Mouse (Mus musculus): ENCODE measurements around the gene Fgfr2.

Fgfr2 gene

DNA sequence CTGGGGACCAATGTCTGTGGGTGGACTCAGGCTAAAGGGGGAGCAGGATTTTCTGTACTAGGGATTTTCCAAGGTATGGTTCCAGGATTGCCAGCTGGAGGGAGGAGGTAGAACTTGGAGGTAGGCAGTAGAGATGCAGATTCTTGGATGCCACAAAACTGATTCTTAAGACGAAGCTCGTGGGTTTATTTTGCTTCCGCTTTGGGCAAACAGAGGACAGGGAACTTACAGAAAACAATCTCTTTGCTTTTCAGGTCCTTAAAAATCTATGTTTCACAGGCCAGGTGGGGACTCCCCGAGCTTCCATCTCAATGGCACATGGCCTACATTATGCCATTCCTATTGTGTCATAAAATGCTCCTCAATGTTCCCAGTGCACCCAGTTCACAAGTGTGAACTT is 358.8 kb downstream of the Fgfr2 start:
- no peak for DNase-seq (ENCODE audit: extremely low spot score, low read depth, low spot score)

DNA sequence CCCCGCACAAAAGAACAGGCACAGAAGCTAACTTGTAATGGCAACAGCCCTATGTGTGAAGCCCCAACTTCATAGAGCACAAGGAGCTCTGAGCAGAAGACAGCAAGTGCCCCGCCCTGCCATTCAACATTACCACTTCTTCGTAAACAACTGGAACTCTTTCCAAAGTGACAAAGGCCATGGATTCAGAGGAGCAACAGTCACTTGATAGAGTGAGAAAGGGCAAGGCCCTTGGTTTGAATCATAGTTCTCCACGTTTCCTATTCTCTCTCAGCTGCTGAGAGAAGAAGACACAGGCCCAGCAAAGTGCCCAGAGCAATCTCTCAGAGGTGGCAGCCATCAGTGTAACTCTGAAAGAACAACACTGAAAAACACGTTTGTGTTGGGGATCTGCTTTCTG is 359.2 kb downstream of the Fgfr2 start:
- DNase-seq (ENCODE audit: extremely low spot score, low read depth, low spot score) = no peak

DNA sequence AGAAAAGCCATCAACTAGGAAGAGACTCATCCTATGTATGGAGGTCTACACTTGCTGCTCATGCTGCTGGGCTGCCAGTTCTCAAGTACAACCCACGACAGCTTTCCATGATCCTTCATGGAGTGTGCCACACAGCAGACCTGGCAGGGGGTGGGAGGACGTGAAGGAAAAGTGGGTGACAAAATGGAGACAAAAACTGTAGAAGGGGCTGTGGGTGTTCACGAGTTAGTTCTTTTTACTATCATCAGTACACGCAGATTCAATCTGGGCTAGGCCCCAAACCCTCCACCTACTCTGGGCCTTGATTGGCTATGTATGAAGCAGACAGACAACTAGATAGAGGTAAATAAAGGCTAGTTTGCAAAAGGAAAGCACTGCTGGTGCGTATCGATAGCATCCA is 359.8 kb downstream of the Fgfr2 start:
- DNase-seq (ENCODE audit: extremely low spot score, low read depth, low spot score) = no peak

DNA sequence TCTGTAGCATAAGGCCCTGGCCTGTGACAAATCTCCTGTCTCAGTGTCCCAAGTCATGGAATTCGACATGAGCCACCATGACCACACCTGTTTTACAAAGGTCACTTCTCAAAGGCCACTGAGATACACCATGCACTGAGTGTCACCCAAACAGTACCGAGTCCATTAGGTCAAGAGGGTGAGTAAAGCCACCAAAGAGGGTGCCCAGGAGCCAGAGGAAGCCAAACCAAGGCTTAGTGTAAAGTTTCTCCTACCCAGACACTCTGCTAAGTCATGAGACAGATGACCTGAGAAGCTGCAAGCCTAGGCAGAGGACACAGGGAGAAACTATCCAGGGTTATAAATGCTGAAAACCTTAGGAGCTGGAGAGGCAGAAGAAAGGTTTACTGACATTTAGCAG is 361.7 kb downstream of the Fgfr2 start:
- no peak for DNase-seq (ENCODE audit: extremely low spot score, low read depth, low spot score)

DNA sequence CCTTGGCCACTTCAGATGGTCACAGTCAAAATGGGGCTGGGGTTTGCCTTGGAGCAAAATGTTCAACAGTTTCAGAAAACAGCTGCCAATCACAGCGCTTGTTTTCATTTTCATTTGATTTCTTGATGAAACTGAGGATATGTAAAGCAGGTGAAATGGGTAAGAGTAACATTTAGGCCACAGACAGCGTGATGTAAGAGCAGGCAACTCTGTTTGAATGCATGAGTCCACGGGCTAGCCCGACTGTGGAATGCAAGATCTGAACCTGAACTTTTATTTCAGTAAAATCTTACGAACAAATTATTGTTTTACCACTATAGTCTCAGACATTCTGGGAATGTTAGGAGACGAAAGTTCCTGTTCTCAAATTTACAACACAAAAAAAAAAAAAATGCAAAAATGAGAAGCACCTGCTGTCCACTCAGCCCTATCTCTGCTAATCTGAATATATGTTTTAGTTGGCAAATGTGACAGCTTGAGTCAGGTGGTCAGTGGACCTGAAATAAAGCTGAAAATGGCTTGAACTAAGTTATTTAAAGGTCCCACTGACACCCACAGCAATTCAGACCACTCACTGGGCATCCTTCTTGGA is 362.5 kb downstream of the Fgfr2 start:
- no peak for DNase-seq (ENCODE audit: extremely low spot score, low read depth, low spot score)

DNA sequence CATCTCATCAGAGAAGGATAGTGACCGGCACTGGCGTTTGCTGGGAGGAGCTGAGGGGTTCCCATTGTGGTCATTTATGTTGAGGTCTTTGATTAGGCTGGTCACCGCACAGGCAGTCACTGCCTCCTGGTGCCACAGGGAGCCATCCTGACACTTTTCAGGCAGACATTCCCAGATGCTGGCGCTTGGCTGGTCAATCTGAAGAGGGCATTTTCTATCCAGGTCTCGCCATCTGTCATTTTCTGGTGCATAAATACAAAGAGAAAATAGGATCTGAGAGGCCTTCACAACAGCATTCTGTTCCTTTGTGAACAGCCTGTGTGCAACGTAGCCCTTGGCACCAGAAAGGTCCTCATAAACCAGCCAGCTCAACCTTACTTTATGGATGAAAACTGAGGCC is 363.2 kb downstream of the Fgfr2 start:
- no peak for DNase-seq (ENCODE audit: extremely low spot score, low read depth, low spot score)

DNA sequence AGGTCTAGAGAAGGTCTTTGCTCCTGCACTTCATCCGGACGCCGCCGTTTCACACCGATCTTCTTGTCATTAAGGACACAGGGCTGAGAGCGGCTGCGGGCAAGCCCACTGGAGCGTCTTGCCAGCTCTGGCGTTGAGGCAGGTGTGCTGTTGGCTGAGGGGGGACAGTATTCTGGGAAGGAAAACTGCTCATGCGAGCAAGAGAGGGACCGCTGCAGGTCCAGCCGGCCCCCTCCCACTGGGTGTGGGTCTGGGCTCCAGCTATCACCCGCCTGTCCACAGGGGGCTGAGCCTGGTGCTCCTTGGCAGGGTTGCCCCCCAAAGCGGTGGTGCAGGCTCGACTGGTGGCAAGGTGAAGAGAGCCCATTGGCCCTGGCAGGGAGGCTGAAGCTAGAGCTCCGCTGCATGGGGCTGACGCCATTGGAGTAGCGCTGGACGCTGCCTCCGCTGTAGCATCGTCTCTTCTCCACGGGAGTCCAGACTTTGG is 363.7 kb downstream of the Fgfr2 start:
- DNase-seq (ENCODE audit: extremely low spot score, low read depth, low spot score) = no peak

DNA sequence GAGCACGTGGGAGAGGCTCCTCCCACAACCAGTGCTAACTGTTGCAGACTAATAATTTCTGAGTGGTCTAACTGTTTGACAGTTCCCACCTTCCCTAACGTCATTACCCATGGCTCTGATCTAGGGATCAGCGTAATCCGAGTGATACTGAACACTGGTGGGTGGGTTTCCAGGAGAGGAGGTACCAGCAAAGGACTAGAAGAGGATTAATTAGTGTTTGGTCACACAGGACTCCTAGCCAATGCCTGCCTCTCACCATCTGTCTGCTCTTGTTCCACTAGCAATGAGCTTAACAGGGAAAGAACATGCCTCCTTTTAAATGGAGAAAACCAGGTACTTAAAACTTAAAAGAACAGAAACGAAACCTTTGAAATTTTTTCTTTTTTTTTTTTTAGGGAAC is 364.3 kb downstream of the Fgfr2 start:
- no peak for DNase-seq (ENCODE audit: extremely low spot score, low read depth, low spot score)

DNA sequence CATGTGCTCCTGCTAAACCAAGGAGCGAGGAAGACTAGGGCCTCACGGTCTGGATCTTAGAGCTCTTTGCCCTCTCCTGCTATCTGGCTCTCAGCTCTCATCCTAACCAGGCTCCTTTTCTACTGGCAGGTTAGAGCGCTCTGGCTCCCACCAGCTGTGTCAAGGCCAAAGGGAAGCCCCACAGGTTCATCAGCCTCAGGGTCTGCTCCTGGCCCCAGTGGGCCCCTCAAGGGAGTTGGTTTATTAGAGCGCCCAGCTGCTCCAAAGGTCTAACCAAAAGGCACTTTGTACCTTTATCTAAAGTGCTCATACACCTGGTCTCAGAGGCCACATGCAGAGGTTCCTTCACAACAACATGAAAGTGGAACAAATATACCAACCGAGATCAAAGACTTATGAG is 366.8 kb downstream of the Fgfr2 start:
- DNase-seq (ENCODE audit: extremely low spot score, low read depth, low spot score) = no peak

DNA sequence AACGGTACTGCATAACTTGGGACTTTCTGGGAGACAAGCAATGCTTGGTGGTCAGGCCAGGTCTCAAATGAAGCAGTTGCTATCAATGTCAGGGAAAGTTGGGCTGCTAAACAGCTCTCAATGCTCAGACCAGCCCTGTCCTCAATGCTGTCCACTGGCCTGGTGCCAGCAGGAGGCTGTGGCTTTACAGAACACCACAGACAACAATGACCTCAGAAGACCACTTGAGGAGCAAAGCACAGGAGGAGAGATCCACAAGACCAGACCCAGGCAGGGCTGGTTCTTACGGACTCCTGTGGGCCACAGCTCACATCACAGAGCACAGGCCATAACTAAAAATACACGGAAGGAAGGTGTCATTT is 368.8 kb downstream of the Fgfr2 start:
- DNase-seq (ENCODE audit: extremely low spot score, low read depth, low spot score) = no peak

DNA sequence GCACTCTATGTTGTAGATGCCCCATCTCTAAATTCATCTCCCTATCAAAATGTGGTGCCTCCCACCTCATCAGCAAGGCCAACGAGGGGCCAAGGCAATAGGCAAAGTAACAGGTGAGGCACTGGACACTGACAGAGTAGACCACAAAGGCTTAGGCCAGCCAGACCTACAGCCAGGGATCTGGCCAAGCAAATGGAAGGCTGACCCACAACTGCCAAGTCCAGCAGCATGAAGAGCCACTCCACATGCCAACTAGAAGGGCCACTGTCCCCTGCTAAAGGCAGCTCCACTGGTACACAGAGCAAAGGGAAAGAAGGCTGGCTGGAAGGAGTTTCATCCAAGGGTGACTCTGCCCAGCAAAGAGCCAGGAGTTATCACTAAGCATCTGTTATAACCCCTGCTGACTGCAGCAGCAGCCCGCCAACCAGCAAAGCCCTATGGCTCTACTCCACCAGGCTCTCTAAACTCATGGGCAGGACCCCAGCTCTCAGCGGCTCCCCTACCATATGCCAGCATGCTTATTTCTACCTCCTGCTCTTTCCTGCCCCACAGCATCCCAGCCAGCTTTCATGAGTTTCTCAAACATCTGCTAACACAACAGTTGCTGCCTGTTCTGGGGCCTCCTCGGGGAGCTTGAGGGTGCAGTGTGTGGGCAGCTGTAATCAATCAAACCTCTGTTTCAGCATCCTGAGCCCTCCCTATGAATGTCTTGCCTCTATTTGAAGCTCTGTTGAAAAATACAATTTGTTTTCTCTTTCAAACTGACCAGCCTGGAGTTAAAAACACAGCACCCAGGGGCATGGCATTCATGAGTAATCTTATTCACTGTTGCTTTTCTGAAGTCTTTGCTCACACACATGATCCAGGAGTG is 369.4 kb downstream of the Fgfr2 start:
- DNase-seq (ENCODE audit: extremely low spot score, low read depth, low spot score) = no peak

DNA sequence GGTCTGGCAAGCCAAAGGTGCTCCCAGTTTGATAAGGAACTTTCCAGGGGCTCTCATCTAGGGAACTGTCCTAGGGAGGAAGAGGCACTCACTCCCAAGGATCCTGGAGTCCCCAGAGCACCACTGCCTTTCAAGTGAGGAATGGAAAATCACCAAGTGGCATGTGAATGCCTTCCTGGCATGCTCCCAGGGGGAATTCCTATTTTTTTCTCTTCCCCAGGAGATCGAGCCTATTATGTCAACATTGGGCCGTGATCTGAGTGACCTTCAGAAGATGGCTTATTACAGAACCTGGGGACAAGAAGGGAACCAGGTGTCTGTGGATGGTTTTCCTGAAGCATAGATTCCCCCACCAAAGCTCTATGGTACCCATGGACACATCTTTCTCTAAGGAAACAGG is 371.4 kb downstream of the Fgfr2 start:
- DNase-seq (ENCODE audit: extremely low spot score, low read depth, low spot score) = no peak

DNA sequence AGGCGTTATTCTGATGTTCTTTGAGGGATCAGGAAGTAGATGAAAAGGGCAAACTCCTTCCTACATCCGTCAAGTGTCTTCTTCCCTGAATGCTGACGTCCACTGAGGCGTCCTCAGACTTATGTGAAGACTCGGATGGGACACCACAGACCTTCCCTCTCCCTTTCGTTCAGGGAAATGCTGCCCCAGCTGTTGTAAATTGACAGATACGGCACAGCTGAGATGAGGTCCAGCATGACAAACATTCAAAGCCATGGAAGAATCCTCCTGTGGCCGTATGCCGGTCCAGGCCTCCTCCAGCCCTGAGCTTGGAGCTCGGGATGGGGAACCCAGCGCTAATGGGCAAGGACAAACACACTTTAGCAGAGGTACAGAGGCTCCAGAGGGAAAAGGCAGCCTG is 373.6 kb downstream of the Fgfr2 start:
- DNase-seq (ENCODE audit: extremely low spot score, low read depth, low spot score) = no peak

DNA sequence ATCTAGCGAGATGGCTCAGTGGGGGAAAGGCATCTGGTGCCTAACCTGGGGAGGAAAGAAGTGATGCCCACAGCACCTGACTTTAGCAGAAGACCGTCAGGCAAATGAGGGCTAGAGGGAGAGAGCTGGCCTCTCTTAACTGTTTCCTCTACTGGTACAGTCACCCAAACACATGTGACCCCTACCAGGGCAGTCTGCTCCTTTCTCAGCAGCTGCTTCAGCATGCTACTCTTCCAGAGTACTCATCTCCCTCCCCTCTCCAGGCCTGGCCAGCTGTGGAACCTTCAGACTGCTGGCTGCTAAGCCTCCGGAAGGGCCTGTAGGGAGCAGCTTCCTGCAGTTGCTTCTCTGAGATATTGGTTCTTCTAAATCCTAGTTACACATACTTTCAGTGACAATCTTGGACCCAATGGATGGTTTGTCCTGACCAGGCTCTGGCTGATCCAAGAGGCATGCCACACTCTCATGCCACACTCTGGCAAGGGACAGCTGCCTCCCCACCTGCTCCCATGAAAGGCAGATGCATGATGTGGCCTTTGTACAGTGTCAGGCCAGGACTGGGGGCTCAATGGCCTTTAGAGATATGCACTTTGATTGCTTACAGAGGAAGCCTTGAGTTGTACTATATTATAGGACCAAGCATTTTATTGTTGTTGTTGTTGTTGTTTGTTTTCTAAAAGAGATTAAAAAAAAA is 374.9 kb downstream of the Fgfr2 start:
- no peak for DNase-seq (ENCODE audit: extremely low spot score, low read depth, low spot score)

DNA sequence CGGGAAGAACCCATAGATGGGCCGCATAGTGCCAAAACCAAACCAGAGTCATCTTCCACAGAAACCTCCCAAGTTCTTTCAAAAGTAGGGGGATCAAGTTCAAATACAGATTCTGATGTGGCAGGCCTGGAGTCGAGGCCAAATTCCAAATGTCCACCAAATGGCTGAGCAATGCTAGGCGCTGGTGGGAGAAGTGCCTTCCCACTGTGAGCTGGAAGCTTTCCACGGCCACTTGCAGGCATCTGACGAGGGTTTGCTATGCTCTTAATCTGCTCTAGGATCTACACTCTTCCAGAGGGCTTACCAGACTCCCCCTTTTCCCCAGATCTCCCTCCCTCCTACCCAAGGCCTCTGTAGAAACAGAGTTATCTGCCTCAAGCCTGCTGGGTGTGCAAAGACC is 376.1 kb downstream of the Fgfr2 start:
- no peak for DNase-seq (ENCODE audit: extremely low spot score, low read depth, low spot score)

DNA sequence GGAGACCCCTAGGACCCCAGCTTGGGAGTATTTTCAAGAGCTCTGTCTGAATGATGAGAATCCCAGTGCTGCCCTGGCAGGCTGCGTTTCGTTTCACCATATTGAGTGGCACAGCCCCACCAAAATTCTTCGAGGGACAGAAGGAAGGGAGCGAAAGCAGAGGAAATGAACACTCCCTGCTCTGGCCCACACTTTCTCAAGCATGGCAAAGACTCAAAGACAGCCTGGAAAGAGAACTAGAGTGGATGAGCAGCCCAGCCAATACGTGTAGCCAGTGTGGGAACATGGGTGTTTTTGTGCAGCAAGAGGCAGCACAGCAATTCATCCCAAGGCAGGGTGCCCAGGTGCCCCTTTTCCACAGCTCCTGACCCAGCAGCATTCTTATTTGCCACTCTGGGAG is 380.2 kb downstream of the Fgfr2 start:
- DNase-seq (ENCODE audit: extremely low spot score, low read depth, low spot score) = no peak

DNA sequence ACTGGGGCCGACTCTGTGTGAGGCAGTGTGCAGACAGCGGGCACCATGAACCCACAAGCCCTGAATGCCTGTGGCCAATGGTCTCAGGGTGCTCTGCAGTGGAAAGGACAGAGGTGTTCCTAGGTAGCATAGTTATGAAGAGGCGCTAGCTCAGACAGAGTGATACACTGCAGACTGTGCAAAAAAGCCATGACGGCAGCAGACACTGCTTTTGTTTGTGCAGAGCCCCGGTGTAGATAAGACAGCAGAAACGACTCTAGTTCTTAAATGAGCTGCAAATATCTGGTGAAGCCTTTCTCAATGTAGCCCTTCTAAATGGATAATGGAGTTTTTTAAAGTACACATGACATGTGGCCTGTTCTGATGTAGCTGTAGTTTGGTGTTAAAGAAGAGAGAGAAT is 383.3 kb downstream of the Fgfr2 start:
- DNase-seq (ENCODE audit: extremely low spot score, low read depth, low spot score) = no peak

DNA sequence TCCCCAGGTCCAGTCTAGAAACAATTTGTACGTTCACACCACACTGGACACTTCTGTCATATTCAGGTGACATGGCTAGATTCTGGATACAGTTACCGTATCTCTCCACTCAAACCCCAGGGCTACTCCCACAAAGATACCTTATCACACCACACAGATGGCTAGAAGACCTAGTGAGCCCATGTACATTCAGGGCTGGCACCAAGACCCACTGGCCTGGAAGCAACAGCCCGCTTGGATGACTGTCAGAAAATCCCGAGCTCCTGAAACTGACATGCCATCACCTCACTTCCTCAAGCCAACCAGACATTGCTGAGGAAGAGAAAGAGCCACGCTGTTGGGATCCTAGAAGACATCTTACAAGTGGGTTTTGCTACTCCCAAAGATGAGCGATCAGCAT is 384.3 kb downstream of the Fgfr2 start:
- DNase-seq (ENCODE audit: extremely low spot score, low read depth, low spot score) = no peak

DNA sequence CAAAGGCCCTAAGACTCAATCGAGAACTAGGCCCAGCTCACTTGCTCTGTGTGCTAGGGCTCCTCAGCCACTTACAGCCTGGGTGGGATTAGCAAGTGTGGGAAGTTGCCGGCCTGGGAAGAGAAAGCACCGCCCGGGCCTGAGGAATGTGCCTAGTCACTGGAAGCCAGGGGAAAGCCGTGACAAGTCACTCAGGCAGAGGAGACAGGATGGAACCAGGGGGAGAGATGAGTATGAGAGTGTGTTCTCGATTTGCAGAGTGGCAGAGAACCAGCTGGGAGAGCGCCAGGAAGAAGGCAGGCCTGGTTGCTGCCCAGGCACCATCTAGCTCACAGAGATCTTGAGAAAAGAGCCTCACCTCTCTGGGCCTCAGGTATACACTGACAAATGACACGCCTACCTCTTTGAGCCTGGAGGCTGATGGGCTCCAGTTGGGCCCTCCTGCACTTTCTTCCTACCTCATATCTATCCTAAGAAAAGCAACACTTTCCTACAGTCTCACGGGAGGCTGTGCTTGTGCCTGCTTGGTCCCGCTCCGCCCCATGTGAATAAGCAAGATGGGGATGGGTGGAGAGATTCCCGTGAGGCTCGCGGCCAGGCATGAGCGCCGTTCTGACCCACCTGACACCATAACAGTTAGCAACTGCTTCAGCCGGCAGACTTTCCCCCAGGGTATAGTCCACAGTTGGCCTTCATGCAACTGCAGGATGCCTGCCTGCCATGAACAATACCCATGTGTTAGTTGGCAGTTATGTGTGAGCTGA is 386.9 kb downstream of the Fgfr2 start:
- DNase-seq (ENCODE audit: extremely low spot score, low read depth, low spot score) = no peak

DNA sequence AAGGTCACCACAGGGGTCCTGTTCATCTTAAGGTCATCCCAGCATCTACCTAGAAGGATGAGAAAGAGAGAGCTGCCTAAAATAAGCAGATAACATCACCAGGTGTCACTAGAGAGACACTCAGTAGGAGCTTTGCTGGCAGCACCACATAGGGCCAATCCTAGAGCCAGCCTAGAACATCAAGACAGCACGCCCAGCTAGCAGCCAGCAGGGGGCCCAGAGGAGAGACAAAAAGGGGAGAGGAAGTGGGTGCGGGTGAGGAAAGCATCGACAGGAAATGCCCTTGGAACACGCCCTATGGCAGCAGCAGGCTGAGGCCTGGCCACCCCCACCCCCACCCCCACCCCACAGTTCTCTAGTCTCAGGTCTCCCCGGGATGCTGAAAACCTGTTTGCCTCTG is 388.0 kb downstream of the Fgfr2 start:
- no peak for DNase-seq (ENCODE audit: extremely low spot score, low read depth, low spot score)

DNA sequence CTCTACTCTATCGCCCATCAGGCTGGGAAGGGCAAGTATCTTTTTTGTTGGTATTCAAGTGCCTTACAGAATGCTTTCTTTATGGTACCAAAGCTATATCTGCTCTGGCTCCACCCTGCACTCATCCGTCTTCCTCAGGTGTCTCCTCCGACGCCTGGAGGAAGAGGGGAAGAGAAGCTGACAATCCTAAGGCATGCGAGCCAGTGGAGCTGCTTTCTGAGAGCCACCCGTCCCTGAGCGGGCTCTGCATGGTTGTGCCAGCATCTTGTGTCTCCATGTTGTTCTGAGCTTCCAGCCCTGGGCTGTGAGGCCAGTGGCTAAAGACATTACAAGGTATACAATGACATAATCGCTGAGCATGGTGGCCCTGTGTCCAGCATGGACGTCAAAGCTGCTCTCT is 388.9 kb downstream of the Fgfr2 start:
- DNase-seq (ENCODE audit: extremely low spot score, low read depth, low spot score) = no peak
